Mouse (Mus musculus): ENCODE results near the gene Dcst2.

- no peak for TF ChIP-seq GATA1 (IDR thresholded peaks at IDR 0.05; ENCODE audit: borderline replicate concordance, low read length)
- TF ChIP-seq FLI1 (IDR thresholded peaks at IDR 0.05; ENCODE audit: low read length), result no peak
Measured at GRCm38 (mm10) chr3:89341794-89342193, 20.0 kb upstream of the Dcst2 start.

All from megakaryocyte, embryonic 14.5 days (primary cell).